Mouse (Mus musculus) urinary bladder, postnatal 36 days (tissue): ENCODE measurements around the gene Chchd6.
A peak's percentile ranks its signal among the peaks of the same experiment; 100 is the strongest.

Source experiments
- DNase-seq, 2 experiments: peaks; one replicate each; pipeline ENCODE4 v3.0.0; 2022; ENCODE audit warnings: low spot score in 2 of 2, mixed read lengths in 1 of 2

Chchd6 gene

GRCm38 (mm10) chr6:89407247-89407889 lies 188.1 kb downstream of the Chchd6 start:
- DNase-seq = no peak

DNA sequence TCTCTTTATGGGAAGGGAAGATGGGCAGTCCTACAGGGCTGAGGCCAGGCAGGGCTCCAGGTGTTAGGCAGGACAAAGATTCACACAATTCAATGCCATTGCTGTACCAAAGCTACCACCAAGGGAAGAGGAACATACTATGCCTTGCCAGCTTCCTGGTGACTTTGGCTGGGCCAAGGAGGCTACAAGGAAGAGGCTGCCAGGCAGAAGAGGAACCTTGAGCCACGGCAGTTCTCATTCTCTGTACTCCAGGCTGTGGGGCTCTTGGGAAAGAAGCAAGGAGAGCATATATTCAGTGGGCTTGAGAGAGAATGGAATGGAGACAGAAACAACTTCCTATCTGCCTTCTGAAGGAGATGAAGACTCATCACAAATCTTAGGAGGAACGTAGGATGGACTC lies 190.5 kb downstream of the Chchd6 start:
- no peak for DNase-seq

DNA sequence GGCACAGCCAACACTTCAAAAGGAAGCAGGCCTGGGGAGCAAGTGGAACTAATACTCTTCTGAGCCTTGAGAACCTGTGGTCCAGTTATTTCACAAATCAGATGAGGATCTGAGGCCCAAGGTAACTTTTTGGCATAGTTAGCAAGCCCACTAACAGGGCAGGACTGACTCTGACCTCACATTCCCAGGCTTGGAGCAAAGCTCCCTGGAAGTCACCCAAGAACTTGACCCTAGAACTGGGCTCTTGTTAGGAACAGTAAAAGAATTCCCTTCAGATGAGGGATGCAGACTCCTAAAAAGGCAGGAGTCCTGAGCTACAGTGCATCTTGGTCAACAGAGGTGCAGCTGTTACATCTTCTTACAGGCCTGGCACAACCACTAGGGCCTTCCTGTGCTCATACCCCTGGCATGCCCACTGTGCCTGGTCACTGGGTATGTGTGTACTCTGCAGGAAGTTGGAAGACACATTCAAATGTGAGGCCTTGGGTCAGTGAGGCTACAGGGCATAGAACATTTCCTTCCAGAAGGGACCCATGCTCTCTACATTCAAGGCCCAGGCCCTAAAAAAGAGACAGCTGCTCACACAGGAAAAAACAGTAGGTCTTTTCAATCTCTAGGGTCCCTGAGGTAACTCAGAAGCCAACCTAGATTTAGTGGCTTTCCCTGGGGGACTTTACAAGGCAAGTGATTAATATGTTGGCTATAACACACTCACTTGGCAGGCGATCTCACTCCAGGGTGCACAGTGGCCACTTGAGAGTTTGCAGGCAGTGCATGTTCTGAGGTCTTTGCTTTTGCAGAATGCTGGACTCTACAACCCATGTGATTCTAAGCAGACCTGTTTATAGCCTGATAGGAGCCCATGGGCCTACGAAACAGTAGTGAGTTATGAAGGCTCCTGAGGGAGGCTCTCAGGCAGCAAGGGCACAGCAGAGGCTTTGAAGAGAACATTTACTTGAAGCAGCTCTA lies 191.9 kb downstream of the Chchd6 start:
- DNase-seq = no peak

GRCm38 (mm10) chr6:89402406-89402805 lies 193.0 kb downstream of the Chchd6 start:
- no peak for DNase-seq

- DNase-seq = no peak
Observed at GRCm38 (mm10) chr6:89399564-89399963, 195.9 kb downstream of the Chchd6 start.

- no peak for DNase-seq
Observed at GRCm38 (mm10) chr6:89397919-89398318, 197.5 kb downstream of the Chchd6 start.

DNA sequence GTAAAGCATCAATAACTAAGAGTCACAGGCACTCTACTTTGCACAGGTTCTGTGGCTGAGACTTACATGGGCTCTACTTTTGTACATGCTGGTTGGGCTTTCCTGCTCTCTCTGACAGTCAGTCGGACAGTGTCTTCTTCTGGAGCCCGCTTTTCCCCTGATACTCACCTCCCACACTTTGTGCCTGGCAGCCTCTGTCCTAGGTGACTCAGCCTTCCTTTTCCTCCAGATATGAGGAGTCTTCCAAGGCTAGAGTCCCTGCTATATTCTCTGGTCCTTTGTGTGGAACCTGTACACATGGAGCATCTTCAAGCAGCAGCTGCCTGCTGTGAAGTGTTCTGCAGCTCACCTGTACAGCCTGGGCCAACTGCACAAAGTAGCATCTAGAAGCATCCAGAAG lies 201.6 kb downstream of the Chchd6 start:
- DNase-seq = no peak

DNA sequence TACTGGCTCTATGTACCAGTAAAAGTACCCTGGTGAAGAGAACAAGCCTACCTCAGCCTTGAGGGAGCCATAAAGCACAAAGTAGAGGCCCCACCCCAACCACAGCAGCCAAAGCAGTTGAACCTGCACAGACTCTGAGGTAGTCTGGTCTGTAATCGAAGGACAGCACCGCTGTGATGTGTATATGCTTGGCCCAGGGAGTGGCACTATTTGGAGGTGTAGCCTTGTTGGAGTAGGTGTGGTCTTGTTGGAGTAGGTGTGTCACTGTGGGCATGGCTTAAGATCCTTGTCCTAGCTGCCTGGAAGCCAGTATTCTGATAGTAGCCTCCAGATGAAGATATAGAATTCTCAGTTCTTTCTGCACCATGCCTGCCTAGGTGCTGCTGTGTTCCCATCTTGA lies 203.2 kb downstream of the Chchd6 start:
- no peak for DNase-seq

DNA sequence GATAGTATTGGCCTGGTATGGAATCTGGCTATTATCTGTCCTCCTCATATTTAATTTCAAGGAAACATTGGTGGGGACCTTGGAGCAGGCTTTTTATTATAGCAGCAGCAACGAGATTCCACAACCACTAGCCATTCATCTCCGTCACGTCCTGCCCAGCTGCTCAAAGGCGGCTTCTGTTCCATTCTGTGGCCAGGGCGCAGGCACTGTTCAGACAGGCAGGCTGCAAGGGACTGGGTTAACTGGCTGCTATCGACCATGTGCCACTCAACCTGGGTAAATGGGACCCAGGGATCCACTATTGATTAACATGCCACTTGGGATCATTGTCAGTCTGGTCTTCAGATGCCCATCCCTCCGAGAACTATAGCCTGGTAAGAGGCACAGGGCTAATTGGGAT lies 205.7 kb downstream of the Chchd6 start:
- no peak for DNase-seq

- DNase-seq = no peak
Observed at GRCm38 (mm10) chr6:89386956-89387355, 208.5 kb downstream of the Chchd6 start.

- no peak for DNase-seq
Observed at GRCm38 (mm10) chr6:89384699-89385098, 210.8 kb downstream of the Chchd6 start.

- DNase-seq = no peak
Observed at GRCm38 (mm10) chr6:89381851-89382250, 213.6 kb downstream of the Chchd6 start.

DNA sequence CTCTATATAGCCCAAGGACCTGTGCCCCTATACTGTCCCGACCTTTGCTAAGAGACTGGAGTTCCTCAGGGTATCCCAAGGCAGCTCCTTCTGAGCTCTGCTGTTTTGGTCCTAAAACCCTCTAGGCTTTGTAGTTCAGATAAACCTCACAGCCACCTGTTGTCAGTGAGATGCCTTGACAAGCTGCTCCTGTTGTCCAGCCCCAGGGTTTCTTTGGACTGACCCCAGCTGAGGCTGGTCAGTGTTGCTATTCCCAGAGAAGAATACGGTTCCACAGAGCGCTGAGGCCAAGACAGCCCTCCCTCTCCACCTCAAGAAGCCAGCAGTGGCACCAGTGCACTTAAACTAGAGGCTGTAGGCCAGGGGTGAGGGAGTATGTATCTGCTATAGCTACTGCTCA lies 214.3 kb downstream of the Chchd6 start:
- DNase-seq = no peak

GRCm38 (mm10) chr6:89380751-89381150 lies 214.7 kb downstream of the Chchd6 start:
- DNase-seq = no peak

GRCm38 (mm10) chr6:89378264-89378663 lies 217.2 kb downstream of the Chchd6 start:
- DNase-seq = no peak

DNA sequence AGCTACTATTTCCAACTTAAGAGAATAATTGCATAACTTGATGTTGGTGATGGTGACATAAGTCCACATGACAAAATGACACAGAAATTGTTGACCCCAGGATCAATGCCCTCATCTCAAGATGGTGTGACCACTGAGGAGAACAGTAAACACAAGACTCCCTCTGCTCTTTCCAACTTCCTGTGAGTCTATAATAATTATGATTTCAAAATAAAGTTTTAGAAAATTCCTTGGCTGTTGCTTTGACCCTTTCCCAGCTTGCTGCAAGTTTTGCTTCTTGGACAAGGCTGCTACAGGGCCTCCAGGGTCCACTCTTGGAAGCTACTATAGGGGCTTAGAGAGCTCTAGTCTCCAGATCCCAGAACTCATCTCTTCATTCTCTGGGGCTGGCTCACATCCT lies 226.6 kb downstream of the Chchd6 start:
- DNase-seq = no peak

DNA sequence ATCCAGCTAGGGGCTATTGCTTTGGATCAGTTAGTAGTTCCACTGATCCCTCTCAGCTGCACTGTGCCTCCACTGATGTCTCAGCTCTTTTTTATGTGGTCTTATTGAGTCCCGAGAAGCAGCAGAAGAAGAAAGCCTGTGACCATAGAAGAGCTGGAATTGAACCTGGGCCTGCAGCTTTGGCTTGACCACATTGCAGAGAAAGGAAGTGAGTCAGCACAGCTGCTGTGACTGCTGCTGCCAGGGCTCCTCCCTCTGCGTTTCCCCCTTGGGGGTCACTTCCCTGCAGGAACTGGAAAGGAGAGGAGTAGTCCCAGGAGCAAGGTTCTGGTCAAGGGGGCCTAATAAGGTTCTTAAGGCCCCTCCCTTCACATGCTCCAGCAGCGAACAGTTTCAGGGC lies 231.1 kb downstream of the Chchd6 start:
- DNase-seq = no peak

DNA sequence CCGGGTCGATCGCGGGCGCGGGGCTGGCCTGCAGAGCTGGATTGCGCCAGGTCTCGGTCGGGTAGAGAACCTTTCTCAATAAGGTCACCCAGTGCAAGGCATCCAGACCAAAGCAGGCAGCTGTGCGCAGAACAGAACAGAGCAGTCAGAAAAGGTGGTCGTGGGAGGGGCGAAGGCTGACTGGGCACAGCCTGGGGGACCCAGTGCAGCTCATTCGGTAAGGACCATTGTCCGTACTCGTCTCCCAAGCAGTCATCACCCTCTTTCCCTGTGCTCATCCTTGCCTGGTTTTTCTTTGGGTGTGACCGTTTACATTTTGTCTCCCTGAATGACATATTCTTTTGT lies 232.4 kb downstream of the Chchd6 start:
- DNase-seq = no peak

GRCm38 (mm10) chr6:89362281-89363106 lies 233.0 kb downstream of the Chchd6 start, which contains the start of gene Plxna1:
Gene Plxna1 (minus strand): TSS chr6:89362620.
- peak; percentile 35 to 42 for DNase-seq

GRCm38 (mm10) chr6:89361418-89362280 lies 233.8 kb downstream of the Chchd6 start:
- peak; percentile 37 for DNase-seq

GRCm38 (mm10) chr6:89360709-89361417 lies 234.6 kb downstream of the Chchd6 start:
- no peak for DNase-seq
